Mouse (Mus musculus) megakaryocyte, adult 5-6 weeks (primary cell): Measurements from ENCODE around the gene Cyfip1. TPM values are rescaled to one million over a fixed set of nuclear protein-coding genes. Genes with fewer than 3 reads are reported as not detected.

Experiments used
- ATAC-seq: 2 replicates; pipeline ENCODE4 v1.8.0; 2016; ENCODE audit warnings: mild to moderate bottlenecking, inconsistent platforms; ENCODE audit not compliant: poor library complexity, severe bottlenecking
- total RNA-seq, 2 experiments: library from RNA; stranded (forward) in 1 of 2; stranded (reverse) in 1 of 2; fragments of 153-499, 151-499 nt in 1 of 2; fragments of 221-1000, 200-1000 nt in 1 of 2; gene quantifications; 2 replicates each; pipeline versions ENCODE4 v1.2.3 to v1.2.4; 2015 to 2017

Cyfip1 gene
- total RNA-seq (2015): 76.6 and 82.8 TPM in 2 replicates
- total RNA-seq (2017): 96.2 and 100 TPM in 2 replicates

DNA sequence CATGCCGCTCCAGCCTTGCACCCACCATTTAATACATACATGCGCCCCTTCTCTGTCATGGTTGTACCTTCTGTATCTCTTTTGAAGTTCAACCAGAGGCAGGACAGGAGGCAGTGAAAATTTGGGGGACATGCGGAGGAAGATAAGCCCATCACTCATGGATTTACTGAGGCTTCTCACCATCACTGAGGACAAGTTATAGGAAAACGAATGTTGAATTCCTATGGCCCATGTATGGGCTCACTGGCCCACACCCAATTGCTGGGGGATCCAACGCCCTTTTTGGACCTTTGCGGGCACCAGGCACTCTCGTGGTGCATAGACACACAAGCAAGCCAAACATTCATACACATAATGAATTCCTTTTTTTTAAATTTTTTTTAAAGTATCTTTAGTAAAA, at the start of gene Cyfip1:
Gene Cyfip1, plus strand, starts transcription at position 301 of the 400 bp plus-strand sequence.
- no peak for ATAC-seq

DNA sequence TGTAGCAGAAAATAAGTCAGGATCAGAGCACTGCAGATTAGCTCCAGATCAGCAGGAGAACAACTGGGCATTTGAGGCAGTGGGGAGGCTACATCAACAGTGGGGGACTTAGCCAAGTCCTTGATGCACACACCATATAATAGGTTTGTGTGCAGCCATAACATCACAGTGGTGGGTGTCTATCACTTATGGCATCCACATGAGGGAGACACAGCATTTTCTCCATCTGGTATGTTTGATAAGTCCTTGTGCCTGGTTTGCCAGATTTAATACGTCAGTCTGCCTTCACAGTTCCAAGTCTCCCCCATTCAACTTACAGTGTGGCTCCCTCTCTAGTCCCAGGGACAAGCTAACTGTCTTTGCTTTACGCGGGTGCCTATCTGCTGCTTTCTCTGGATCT, 49.3 kb upstream of the Cyfip1 start:
- ATAC-seq: no peak

DNA sequence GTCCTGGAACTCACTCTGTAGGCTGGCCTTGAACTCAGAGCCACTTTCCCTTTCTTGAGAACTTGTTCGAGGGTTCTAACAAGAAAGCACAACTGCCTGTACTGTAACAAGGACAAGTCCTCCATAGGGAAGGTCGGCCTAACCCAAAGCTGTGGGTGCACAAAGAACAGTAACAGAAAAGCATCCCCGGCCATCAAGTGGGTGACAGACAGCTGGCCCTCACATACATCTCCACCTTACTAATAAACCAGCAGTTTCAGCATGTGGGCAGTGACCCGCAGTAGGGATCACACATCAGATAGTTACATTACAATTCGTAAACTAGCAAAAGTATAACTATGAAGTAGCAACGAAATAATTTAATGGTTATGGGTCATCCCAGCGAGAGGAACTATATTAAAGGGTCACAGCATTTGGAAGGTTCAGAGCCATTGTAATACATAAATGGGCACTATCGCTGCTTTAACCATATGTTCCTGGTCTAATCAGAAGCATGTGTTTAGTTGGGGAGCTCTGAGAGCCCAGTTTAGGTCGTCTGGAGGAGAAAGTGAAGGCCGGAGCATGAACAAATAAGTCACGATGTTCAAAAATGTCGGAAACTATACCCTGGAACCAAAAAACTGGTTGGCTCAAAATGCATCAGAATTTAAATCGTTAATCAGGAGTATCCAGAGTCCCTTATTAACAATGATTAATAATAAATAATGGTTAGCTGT, 48.2 kb upstream of the Cyfip1 start:
- ATAC-seq: no peak

DNA sequence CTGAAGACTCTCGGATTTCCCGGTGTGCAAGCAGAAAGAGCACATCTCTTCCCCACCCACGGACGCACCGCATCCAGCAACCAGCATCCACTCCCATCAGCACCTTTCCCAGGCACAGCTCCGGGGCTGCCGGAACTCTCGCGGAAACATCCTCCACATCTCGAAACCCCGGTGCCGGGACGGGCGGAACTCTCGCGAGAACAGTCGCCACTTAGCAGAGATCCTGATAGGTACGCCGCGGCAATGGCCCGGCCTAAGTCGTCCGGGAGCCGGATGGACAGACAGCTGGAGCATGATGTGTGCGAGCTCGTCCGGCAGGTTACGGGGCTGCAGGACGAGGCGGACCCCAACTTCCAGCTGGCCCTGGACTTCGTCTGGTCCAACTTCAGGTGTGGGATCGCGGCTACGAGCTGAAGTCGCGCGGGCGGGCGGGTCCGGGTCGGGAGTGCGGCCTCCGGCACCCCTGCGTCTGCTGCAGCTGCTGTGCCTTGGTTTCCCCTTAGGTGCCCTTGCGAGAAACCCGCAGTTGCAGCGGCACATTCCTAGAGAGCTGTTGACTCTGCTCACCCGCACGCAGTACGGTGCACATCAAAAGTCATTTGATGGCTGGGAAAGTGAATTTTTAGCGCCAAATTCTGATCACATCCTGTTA, 47.5 kb upstream of the Cyfip1 start, which contains the start of gene Tubgcp5:
Gene Tubgcp5, plus strand, starts transcription at position 203 of the 652 bp plus-strand sequence.
- peak; percentile 100 for ATAC-seq

DNA sequence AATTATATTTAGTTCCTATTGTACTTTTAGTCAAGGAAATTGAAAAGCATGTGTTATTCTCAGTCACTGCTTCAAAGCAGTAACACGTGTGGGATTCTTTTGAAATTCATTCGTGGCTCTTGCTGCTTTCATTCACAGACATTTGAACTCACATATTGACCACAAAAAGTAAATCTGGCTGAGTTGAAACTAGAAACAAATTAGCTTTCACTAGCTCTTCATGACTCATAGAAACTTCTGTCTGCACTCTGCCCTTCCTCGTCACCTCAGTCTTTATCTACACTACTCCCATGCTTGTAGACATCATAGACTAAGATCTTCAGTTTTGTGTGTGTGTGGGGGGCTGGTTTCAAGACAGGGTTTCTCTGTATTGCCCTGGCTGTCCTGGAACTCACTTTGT, 41.6 kb upstream of the Cyfip1 start:
- ATAC-seq: no peak

DNA sequence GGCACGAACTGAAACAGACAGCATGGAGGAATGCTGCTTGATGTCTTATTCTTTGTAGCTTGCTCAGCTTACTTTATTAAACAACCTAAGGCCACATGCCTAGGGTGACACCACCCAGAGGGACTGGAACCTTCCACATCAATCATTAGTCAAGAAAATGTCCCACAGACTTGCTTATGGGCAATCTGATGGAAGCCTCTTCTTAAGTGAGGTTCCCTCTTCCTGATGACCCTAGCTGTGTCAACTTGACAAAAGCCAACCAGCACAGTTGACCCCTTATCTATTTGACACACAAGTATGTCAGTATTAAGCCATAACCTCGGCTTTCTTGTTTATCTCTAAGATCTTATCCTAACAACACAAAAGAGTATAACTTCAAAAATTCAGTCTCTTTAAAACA, 31.6 kb upstream of the Cyfip1 start:
- ATAC-seq: no peak

DNA sequence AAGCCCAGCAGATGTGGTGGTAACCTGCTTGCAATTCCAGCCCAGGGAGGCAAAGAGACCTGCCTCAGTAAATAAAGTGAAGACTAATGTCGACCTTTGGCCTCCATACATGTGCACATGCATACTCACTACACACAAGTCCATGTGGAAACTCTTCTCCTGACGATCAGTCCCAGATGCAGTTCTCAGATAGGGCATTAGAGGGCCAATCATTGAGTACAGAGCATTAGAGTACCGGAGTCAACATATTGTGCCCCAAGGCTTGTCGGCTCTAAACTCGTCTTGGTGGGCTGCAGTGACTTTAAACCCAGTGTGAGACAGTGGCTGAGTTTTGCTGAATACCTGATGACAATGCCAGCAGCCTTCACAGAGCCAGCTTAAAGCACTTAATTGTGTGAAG, 17.1 kb upstream of the Cyfip1 start:
- no peak for ATAC-seq

DNA sequence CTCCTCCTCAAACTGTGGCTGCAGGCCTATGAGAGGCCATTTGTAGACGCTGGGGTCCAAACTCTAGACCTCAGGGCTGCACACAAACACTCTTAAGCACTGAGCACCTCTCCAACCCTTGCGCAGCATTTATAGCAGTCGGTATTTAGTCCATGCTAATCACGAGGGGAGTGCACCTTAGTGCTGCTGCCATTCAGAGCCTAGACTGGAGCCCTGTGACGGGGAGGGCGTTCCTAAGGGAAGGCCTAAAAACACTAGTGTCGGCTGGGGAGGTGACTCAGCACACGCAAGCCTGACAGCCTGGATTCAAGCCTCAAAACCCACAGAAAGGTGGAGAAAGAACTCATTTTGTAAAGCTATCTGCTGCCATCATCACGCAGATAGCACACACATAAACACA, 14.0 kb upstream of the Cyfip1 start:
- no peak for ATAC-seq

DNA sequence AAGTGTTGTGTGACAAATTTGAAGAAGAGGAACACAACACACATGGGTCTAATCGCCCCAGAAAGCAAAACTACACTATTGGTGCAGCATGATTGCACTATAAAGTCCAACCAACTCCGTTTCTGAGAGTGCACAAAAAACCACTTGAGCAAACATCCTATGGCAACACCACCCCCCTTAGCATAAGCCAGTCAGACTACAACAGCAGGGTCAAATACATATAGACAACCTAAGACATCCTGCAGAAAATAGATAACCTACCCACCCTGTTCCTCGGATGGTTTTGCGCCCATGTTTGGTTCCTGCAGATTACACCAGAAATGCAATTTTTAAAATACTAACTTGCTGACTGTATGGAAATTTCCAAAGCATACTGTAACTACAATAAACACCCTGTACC, 4.7 kb upstream of the Cyfip1 start:
- ATAC-seq: no peak

DNA sequence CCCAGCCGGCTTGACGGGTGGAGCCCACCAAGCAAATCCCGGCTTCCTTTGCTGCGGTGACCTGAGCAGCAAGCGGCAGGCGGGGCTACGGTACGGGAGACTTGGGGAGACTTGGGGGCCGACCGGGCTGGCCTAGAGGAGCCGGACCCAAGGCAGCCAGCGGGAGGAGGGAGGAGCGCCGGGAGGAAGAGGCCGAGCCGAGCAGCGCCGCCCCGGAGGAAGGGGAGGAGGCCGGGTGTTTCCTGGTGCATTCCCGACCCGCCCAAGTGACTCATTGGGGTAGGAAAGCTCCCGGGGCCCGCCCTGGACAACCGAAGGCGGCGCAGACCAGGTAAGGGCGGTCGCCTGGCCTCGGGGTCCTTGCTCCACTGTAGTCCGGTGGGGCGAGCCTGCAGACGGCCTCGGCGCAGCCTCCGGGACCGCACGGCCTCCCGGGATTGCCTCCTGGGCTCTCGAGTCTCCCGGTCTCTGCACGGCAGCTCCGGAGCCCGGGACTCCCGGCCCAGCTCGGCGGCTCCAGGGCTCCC, 495 bp downstream of the Cyfip1 start:
- peak; percentile 90 for ATAC-seq

DNA sequence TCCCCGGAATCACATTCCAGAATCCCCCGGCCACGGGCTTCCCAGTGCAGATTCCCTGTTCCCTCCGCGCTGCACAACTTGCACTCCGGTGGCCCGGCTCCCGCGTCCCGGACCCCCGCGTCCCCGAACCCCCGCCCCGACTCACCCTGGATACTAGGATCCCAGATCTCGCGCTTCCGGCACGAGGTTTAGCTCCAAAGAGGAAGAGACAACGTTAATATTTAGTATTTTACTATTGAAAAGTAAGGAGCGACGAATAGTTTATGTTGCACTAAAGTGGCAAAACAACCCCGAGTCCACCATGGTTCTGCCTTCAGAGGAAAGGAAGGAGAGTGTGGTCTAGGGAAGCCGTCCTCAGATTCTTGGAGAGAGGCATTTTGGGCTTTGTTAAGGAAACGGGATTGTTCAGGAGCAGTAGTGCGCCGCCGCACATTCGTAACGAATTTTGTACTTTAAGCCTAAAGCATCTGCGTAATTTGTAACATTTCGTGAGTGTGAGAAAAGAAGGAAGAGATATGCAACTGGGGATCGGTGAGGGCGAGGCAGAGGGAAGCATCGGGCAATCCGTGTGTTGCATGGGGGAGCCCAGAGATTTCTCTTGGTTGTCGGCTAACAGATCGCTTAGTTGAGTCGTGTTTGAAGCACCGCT, 1.1 kb downstream of the Cyfip1 start:
- peak; percentile 45 for ATAC-seq

DNA sequence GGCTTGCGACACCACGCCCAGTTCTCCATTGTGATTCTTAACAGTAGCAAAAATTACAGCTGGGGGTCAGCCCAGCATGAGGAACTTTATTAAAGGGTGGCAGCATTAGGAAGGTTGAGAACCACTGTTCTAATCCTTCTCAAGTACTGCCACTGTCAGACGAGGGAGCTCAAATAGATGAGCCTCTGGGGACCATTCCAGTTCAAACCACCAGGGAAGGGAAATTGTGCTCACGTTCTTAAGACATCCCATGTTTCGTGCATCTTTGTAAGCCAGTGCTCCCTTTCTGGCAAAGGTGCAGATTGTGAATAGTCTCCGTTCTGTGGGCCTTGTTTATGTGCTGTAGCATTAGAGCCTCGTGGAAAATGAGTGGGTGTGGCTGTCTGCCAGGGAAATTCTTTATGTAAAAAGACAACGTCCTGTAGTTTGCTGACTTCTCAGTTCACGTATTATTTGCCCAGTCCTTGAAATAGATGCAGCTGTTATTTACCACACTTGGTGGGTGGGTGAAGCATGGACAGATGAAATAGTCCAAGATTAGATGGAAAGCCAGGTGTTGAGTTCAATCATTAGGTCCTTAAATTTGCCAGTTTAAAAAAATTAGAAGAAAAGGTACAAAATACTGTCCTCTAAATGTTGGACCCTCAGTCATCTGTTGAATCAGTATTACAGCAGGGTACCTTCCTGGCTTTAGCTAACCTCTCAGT, 5.2 kb downstream of the Cyfip1 start:
- ATAC-seq: no peak

DNA sequence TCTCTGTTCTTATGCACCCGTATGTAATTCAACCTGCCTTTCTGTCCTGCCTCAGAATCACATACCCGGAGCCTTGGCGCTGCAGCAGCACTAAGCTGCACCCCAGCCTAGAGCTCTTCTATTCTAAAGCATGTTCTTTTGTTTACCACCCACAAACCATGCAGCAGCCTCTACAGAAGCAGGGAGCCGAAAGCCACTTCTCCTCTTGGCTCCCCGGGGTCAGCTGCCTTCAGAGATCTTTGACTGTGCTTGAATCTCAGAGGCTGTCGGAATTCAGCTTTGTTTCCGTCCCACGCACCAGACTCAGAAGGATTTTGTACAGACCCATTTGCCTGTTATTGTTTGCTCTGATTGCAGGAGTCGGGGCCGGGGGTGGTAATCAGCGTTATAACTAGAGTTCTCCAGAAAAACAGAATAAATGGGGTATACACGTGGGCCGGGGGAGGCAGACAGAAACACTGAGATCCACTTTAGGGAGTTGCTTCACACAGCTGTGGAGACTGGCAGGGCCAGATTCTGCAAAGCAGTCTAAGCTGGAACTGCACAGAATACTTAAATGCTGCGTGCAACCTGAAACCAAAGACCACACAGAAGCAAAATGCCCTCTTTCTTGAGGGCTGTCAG, 8.5 kb downstream of the Cyfip1 start:
- ATAC-seq: no peak

DNA sequence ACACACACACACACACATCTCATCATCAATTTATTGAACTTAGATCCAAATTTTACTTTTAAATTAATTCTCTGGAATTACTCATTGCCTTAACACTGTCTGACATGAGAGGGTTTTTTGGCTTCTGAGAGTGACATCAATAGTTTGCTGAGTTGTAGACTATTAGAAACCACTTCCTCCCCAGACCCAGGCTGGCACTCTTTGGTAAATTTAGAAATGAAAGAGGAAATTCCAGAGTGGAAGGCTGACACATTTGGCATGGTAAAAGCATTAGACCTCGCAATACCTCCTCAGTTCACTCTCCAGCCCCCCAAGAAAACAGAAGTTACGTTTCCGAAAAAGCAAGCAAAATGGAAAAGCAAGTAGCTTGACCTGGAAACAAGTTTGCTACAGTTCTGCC, 11.2 kb downstream of the Cyfip1 start:
- ATAC-seq: peak; percentile 72

DNA sequence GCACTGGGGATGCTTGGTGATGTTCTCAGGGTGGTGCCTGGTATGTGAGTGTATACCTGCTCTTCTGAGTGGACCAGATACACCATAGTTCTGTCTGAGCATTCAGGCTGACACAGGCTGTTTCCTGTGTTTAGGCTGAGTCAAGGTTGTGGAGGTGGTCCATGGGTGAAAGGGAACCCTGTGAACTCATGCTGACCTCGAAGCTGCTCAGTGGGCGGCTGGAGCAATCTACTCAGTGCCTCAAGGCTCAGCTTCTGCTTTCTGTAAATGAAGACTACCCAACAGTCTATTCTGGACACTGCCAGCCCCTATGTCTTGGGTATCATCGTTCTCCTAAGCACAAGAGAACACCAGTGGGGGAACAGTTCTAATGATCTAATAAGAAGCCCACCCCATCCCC, 14.1 kb downstream of the Cyfip1 start:
- ATAC-seq: peak; percentile 70

DNA sequence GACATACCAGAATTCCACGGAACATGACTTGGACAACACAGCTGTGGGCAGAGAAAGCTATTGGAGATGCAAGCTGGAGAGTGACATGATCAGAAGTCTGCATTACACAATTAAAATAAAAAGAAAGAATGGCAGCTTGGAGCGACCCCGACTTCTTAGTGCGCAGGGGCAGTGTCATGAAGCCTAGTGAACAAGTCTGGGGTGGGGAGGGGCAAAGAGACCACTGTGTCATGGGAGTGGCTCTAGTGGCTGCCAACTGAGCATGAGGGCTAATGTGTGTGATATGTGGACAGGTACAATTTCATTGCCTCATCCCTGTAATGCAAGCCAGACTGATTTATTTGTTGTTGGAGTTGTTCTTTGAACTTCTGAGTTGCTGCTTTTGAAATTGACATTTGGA, 15.2 kb downstream of the Cyfip1 start:
- no peak for ATAC-seq

DNA sequence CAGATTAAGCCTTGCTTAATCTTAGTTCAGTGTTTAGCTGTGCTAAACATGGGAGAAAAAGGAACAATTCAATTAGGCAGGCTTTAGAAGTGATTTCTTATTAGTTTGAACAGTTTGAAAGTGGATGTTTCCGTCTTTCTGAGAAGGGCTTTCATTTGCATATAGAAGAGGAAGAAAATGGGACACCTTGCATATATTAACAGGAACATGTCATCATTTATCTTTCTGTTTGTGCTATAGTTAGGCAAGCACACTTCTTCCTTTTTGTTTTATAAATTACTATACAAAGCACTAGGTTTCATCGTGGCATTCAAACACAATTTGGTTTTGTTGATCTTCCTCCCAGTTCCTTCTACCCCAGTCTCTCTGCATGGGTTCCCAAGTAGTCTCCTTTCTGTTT, 16.2 kb downstream of the Cyfip1 start:
- ATAC-seq: peak; percentile 45

DNA sequence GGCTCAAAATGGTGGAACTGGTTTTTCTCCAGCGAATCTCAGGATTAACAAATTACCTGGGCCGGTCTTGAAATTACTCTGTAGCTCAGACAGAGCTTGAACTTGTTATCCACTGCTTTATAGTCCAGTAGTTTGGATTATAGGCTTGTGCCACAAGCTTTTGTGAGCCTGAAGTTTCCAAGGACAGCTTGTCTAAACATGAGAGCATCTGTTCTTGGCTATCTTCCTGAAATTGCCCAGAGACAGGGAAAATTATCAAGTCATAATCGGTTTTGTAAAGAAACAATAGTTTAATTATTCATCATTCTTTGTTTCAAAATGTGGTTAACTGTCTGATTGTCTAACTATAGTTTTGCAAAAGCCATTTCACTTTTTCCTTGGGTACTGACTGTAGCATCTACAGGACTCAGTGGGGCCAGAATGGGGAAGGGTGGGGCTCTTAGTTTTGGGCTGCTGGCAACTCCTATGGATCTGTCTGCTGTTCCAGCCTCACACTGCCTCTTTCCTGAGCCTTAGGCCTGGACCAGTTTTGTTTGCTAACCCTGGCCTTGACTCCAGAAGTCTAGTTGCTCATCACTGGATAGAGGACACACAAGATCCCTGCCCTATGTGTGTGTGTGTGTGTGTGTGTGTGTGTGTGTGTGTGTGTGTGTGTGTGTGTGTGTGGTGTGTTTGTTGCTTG, 17.4 kb downstream of the Cyfip1 start:
- ATAC-seq: peak; percentile 23; the same call in 1 of the 2 replicates

DNA sequence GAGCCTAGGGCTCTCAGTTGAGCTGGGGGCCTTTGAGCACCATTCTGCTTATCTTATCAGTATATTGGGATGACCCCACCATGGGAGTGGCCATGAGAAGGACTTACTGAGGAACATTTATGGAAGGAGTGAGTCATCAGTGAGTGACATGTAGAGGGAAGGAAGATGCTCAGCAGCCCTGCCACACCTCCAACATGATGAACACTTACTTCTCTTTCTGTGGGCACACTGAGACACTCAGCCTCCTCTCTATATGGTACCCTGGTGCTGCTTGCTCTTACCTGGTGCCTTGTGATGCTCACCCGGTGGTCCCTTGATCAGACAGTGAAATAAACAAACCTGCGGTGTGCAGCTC, 17.9 kb downstream of the Cyfip1 start:
- ATAC-seq: peak; percentile 57

DNA sequence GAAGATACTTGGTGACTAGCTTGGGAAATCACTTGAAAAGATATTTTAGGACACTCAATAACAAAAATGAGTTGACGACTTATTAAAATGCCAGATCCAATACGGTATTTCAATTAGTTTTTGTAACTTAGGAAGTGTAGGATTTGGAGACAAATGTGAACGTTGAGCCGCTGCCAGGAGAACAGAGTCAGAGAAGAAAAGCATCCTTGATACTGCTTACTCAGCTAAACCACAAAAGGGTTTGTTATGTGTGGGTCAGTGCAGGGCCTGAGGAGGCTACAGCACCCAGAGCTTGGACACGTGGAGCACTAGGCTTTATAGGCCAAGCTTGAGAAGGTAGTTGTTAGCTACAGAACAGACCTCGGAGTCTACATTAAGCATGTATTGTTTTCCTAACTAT, 18.4 kb downstream of the Cyfip1 start:
- ATAC-seq: no peak
